Mouse (Mus musculus) heart, postnatal 4 days (tissue): ENCODE measurements at regions not wholly inside any gene's neighbourhood (a gene's known extent, or its start where the extent isn't known, plus 50 kb on each side); places are given as distances from the start of the nearest gene placed in this dataset.

Experiments
- DNase-seq: peaks from one replicate; pipeline ENCODE4 v3.0.0; 2021

DNA sequence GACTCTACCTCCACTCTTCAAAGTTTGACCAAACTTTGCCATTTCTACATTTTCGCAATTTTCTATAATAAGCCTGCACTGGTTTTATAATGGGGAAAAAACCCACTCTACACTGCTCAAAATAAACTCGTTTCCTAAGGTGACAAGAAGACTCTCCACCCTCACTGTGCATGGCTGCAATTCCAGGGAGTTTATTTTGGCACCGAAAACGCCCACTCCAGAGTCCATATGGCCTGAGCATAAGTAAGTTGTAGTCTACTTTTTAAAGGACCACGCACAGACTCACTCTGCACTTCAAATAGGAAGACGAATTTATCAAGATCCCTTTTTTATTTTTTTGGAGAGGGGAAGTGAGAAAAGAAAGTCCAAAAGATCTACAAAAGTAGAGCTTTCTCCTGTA lies 219.4 kb downstream of the Pdcd6ip start:
- DNase-seq = no peak

- no peak for DNase-seq
These were observed 221.5 kb downstream of the Pdcd6ip start for GRCm38 (mm10) chr9:113486494-113487081.

DNA sequence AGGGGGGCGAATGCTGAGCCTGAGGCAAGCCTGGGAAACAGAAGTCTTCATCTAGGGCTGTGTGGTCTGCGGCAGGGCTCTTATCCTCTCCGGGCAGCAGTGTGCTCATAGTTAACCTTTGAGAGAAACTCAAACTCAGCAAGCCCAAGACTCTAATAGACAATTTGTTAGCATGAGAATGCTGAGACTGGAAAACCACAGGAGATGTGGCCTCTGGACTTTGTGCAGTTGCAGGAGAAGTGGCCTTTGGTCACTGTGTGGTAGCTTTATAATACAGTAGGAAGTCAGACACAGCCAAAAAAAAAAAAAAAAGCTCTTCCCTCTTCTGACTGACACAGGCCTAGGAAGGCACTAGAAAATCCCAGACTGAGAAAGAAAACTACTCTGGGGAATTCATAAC lies 228.2 kb downstream of the Pdcd6ip start:
- no peak for DNase-seq

DNA sequence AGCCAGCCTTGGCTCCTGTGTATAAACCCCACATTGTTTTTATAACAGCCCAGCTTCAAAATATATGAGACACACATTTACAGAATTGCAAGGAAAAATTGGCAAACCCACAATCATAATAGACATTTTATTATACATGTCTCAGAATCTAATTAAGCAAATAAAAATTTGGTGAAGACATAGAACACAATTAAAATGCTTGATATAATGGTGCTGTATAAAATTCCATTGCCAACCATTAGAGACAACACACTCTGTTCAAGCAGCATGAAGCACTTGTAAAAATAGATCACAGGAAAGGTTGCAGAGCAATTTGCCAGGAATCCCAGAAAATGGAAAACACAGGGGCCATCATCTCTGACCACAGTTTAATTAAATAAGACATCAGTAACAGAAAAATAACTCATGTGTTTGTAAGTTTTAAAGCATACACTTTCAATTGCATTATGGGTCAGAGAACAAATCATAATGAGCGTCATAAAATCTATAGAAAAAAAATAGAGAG lies 229.2 kb downstream of the Pdcd6ip start:
- DNase-seq = no peak

- no peak for DNase-seq
These were observed 236.3 kb downstream of the Pdcd6ip start for GRCm38 (mm10) chr9:113471781-113472180.

- no peak for DNase-seq
These were observed 245.2 kb downstream of the Pdcd6ip start for GRCm38 (mm10) chr9:113462888-113463287.

GRCm38 (mm10) chr9:113462267-113462887 lies 245.7 kb downstream of the Pdcd6ip start:
- DNase-seq = no peak

- no peak for DNase-seq
These were observed 248.2 kb downstream of the Pdcd6ip start for GRCm38 (mm10) chr9:113459885-113460284.

GRCm38 (mm10) chr9:113459221-113459620 lies 248.8 kb downstream of the Pdcd6ip start:
- DNase-seq = no peak

GRCm38 (mm10) chr9:113458741-113459154 lies 249.3 kb downstream of the Pdcd6ip start:
- DNase-seq = no peak

DNA sequence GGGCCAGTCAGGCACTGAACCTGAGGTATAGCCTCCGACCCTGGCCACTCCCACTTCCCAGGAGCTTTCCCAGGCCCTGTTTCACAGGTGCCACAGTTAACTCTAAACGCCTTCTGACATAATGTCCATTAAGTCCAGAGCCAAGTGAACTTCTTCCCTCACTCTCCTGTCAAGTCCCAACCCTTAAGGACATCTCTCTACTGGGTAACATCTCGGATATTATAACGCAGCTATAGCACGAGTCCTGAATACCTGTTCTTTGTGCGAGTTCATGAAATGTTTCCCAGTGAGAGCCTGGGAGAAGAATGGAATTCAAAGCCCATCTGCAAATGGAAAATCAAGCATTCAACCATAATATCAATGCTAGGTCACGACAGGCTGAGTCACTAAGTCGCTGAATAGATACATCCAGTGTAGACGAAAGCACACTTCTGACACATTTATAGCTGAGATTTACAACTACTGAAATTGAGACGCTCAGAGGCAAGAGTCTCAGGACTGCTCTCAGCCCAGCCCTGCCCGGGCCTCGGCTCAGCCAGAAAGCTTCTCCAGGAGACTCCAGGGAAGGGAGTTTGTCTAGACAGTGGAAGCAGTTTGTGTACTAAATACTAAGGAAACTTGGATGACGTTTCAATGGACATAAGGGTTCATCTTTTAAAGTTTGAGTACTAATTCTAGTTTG lies 250.7 kb downstream of the Pdcd6ip start:
- DNase-seq = no peak

- DNase-seq = peak; percentile 11
These were observed 252.5 kb downstream of the Pdcd6ip start for GRCm38 (mm10) chr9:113455577-113455976.

DNA sequence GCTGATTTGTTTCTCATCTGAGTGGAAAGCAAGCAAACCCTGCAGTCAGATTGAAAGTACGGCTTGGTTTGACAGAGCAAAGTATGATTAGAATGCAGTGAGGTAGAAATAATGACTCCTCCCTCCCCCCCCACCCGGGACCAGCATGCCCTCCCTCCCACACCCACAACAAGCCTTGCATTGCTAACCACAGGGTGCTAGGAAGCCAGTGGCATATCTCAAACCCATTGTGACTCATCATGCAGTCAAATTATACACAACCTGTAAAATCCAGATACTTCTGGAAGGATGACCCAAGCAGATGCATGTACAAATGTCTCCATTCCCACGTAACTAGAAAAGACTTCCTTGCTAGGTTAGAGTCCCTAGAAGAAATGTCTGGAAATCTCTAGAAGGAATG lies 254.8 kb downstream of the Pdcd6ip start:
- no peak for DNase-seq

- DNase-seq = peak; percentile 83
These were observed 266.2 kb downstream of the Pdcd6ip start for GRCm38 (mm10) chr9:113441770-113442411.

DNA sequence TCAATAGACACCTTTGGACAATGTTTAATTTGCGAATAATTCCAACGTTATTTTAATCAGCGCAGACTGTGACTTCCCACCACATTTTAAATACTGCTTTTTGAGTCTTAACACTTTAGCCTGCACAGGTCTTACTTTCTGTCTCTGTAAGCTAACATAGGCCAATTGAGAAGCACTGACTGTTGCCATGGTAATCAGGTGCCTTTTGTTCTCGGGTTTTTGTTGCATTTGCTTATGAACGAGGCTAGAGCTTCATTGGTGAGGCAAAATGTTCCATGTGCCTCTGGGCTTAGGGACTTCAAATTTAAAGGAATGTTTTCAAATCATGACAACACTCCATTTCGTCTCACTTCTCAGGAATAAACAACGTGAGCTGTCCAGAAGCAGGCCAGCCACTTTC lies 269.7 kb downstream of the Pdcd6ip start:
- DNase-seq = no peak

DNA sequence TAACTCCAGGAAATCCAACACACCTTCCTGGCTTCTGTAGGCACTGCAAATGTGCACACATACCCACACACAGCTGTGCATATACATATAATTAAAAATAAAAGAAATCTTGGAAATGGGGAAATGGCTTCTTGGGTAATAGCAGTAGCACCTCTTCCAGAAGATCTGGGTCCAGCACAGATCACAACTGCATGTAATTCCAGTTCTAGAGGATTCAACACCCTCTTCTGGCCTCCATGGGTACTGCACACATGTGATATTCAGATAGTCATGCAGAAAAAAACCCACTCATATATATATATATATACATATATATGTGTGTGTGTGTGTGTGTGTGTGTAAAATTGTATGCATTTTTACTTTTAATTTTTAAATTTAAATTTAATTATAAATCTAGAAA lies 272.1 kb downstream of the Pdcd6ip start:
- no peak for DNase-seq

DNA sequence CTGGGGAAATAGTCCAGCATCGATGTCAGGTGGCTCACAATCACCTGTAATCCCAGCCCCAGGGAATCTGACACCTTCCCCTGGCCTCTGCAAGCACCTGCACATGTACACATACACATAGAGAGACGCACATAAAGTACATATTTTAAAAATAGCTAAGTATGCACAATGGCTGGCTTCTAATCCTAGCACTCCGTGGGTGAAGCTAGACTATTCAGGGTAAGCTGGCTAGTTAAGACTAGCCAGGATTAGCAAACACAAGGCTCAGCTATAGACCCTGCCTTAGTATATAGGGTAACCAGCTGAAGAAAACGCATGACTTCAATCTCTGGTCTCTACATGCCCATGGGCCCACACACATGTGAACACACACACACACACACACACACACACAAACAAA lies 274.6 kb downstream of the Pdcd6ip start:
- no peak for DNase-seq

DNA sequence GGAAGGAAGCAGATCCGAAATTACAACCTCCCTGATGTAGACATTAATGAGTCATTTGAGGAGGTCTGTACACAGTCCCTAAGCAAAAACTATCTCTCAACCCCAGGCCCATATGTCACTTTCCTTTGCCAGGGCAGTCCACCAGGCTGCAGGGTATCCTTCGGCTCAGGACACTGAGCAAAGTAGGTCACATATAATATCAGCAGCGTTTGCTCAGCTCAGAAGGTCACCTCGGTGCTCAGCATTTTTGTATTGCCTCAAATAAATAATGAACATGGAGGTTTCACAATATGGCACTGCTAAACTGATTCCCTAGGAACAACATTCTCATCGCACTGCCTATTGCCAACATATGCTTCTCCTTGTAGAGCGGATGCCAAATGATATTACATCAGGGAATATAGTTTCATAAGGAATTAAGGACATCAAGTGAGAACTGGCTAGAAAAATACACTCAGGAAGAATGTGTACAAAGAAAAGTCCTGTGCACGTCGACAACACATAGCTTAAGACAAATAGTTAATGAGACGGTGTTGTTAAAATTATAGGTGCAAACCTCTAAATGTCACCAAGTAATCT lies 275.4 kb downstream of the Pdcd6ip start:
- no peak for DNase-seq

DNA sequence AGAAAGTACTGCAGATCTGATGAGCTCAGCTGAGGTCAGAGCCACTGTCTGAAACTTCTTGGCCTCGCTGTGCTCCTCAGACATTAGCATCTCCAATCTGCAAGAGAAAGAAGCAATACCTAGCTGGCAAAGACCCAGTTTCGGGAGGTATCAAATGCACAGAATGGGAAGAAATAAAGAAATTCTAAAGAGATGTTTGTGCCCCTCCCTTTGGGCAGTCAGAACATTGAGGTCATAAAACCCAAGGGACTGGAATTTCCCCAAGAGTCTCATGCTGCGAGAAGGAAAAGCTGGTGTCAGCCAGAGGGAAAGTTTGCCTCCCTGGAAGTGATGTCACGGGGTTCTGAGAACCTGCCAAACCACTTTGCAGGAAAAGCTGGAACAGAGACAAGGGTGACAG lies 277.6 kb downstream of the Pdcd6ip start:
- DNase-seq = no peak

DNA sequence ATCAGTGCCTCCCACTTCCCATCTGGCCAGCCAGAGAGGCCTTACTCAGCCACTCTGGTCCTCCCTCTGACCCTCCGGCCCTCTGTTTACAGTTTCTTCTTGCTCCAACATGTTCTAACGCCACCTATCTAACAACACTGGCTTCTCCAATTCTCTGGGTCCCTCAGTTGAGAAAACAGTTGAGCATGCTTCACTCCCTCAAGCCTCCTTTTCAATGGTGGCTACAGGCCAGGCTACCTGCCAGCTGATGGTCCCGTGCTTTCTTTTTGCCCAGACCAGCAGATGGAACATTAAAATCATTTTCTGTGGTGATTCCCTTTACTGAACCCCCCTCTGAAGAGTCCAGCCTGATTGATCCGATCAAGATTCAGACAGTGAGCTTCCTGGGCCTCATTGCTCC lies 280.8 kb downstream of the Pdcd6ip start:
- no peak for DNase-seq

DNA sequence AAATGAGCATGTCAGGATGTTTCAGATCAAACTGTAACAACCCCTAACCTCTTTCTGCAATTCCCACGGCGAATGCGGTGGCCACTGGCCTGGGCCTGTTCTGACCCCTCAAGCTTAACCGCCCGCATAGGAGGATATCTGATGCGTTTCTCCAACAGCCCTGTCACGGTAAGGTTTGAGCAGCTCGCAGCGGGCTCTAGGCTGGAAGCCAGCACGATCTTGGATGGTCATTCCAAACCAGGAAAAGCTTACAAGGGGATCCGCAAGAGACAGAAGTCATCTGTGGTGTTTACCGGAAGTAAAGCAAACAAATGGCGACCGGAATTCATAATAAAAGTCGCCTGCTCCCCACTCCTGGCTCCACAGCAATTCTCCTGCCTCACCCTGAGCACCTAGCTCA lies 281.7 kb downstream of the Pdcd6ip start:
- no peak for DNase-seq

GRCm38 (mm10) chr9:113421645-113422044 lies 286.4 kb downstream of the Pdcd6ip start:
- no peak for DNase-seq

GRCm38 (mm10) chr9:113421121-113421520 lies 286.9 kb downstream of the Pdcd6ip start:
- DNase-seq = no peak
